Mouse (Mus musculus) C2C12 (cell line): ENCODE measurements around the gene Dazap1. TPM values are rescaled to one million over a fixed set of nuclear protein-coding genes. Genes with fewer than 3 reads are reported as not detected.

Experiments used
- H3K27me3 ChIP-seq: one replicate; pipeline ENCODE4 v1.6.1; 2011; ENCODE audit not compliant: control insufficient read depth, insufficient read depth, insufficient read length
- H3K36me3 ChIP-seq: one replicate; pipeline ENCODE4 v1.6.1; 2011; ENCODE audit not compliant: control insufficient read depth, insufficient read depth
- H3K4me3 ChIP-seq: one replicate; pipeline ENCODE4 v1.5.1; 2011; ENCODE audit warnings: mild to moderate bottlenecking, control low read depth; ENCODE audit not compliant: poor library complexity, insufficient read depth, severe bottlenecking
- H3K79me2 ChIP-seq: one replicate; pipeline ENCODE4 v1.6.1; 2011; ENCODE audit not compliant: control insufficient read depth, insufficient read depth
- H3K79me3 ChIP-seq: one replicate; pipeline ENCODE4 v1.6.1; 2011; ENCODE audit warnings: low read depth, control low read depth
- H3ac ChIP-seq: one replicate; pipeline ENCODE3; 2011; ENCODE audit warnings: low read depth; ENCODE audit not compliant: control insufficient read depth, insufficient read length
- CEBPB ChIP-seq: IDR thresholded peaks from one replicate; pipeline ENCODE4 v1.6.1; 2011; ENCODE audit warnings: low read depth, mild to moderate bottlenecking, control low read depth, moderate library complexity
- CTCF ChIP-seq: IDR thresholded peaks from one replicate; pipeline ENCODE4 v1.5.1; 2011; ENCODE audit not compliant: control insufficient read depth, insufficient read depth, insufficient read length
- FOSL1 ChIP-seq: IDR thresholded peaks from one replicate; pipeline ENCODE4 v1.8.0; 2011; ENCODE audit warnings: mild to moderate bottlenecking, low read length; ENCODE audit not compliant: poor library complexity, insufficient read depth, severe bottlenecking
- MAX ChIP-seq: IDR thresholded peaks from one replicate; pipeline ENCODE4 v1.6.1; 2011; ENCODE audit warnings: mild to moderate bottlenecking, control low read depth
- MYOD1 ChIP-seq: IDR thresholded peaks from one replicate; pipeline ENCODE4 v1.6.1; 2011; ENCODE audit warnings: low read depth; ENCODE audit not compliant: control insufficient read depth, insufficient read length
- MYOG ChIP-seq: IDR thresholded peaks from one replicate; pipeline ENCODE4 v1.6.1; 2011; ENCODE audit not compliant: control insufficient read depth, insufficient read length; ENCODE audit errors: extremely low read depth
- USF1 ChIP-seq: IDR thresholded peaks from one replicate; pipeline ENCODE4 v1.6.1; 2011; ENCODE audit warnings: low read depth, mild to moderate bottlenecking, control low read depth, moderate library complexity
- polyA plus RNA-seq: library from polyadenylated mRNA; unstranded; fragments of >200 nt; fragmentation: generic; extraction: Trizol; gene quantifications from one replicate; pipeline ENCODE4 v1.2.1, GENCODE M21; 2012; ENCODE audit warnings: missing spikeins

Dazap1 gene
- polyA plus RNA-seq, 1 experiment = 159 TPM

DNA sequence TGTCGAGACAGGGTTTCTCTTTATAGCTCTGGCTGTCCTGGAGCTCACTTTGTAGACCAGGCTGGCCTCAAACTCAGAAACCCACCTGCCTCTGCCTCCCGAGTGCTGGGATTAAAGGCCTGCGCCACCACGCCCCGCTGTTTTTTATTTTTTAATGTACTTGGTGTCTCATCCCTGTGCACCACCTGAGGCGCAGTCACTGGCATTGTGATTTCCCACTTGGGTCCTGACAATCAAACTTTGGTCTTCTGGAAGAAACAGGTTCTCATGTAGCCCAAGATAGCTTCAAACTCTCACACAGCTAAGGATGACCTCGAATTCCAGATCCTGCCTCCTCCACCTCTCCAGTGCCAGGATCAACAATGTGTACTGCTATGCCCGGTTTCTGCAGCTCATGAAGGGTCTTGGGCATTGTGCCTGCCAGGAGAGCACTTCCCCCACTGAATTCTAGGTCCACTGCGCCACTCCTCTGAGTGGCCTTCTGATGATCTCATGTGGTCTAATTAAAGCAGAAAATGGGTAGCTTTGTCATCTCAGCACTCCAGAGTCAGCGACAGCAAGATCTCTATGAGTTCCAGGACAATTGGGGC, 1.6 kb downstream of the Dazap1 start:
- H3K4me3 ChIP-seq = no peak overlapping the region
- no peak for TF ChIP-seq USF1
- no peak for TF ChIP-seq MYOD1
- no peak for TF ChIP-seq MAX
- no peak for TF ChIP-seq CTCF
- H3K27me3 ChIP-seq = no peaks in the 10 kb centered on the region
- no peak overlapping the region for H3ac ChIP-seq
- peaks cover 53% of the 10 kb centered on the region for H3K79me2 ChIP-seq
- peaks cover 34% of the 10 kb centered on the region for H3K36me3 ChIP-seq
- H3K79me3 ChIP-seq = peaks cover 35% of the 10 kb centered on the region

DNA sequence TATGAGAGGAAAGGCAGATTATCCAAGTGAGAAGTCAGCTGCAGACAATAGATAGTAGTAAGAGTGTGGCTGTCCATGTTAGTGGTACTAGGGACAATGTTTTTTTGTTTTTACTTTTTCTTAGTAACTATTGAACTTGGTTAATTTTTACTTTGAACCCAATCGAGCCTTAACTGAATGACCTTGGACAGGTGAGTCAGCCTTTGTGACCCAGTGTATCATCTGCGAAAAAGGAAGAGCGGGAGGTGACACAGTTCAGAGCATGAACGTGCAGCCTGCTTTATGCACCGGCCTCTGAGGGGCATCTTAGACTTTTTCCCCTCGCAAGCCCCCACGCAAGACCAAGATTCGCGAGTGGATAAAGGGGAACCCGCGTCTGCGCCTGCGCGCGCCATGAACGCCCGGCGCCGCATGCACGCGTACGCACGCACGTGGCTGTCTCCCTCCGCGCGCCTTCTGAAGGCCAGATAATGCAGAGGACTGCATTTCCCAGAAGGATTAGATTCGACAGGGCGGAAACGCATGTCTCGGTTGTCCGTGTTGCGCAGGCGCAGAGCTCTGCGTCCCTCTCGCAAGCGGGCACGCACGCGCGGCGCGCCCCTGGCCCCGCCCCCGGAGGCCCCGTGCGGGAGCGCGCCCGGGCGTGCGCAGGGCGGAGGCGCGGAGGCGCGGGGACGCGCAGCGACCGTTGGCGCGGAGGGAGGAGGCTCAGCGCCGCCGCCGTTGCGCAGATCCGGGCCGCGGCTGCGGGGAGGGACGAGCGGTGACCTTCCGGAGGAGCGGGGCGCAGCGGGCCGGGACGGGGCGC, 3.3 kb downstream of the Dazap1 start:
- Histone ChIP-seq H3K79me3 (peaks cover 50% of the 10 kb centered on the region), H3K4me3 (peak overlapping the region; percentile 93), H3K36me3 (peaks cover 34% of the 10 kb centered on the region), H3K27me3 (no peaks in the 10 kb centered on the region), H3ac (peak overlapping the region; percentile 80), H3K79me2 (peaks cover 67% of the 10 kb centered on the region)
- TF ChIP-seq MAX (peak; percentile 98), USF1 (peak; percentile 76), FOSL1 (no peak)

- Histone ChIP-seq H3ac (peak overlapping the region; percentile 80), H3K79me2 (peaks cover 72% of the 10 kb centered on the region), H3K36me3 (peaks cover 38% of the 10 kb centered on the region), H3K4me3 (peak overlapping the region; percentile 93), H3K79me3 (peaks cover 56% of the 10 kb centered on the region), H3K27me3 (no peaks in the 10 kb centered on the region)
- TF ChIP-seq CEBPB (no peak), MYOG (no peak), USF1 (no peak), MAX (no peak), CTCF (no peak), MYOD1 (no peak), FOSL1 (no peak)
These were observed 3.8 kb downstream of the Dazap1 start for GRCm38 (mm10) chr10:80265149-80265486.

DNA sequence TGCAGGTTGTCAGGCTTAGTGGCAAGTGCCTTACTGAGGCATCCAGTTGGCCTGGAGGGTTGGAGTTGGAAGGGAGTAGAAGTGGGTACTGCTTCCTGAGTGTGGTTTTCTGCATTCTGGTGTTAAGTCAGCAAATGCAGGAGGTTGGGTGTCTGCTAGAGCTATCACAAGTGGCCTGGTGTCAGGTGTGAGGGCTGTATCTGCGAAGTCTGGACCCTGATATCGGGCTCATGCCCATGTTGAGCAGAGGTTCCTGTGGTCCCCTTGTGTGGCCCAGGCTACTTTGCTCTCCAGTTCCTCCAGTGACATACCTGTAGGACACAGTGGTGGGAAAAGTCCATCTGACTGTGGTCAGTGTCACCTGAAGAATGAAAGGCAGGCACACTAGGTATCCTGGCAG, 8.8 kb downstream of the Dazap1 start:
- Histone ChIP-seq H3K79me2 (peaks cover 100% of the 10 kb centered on the region), H3ac (no peak overlapping the region), H3K36me3 (peaks cover 66% of the 10 kb centered on the region), H3K4me3 (no peak overlapping the region), H3K27me3 (no peaks in the 10 kb centered on the region), H3K79me3 (peaks cover 93% of the 10 kb centered on the region)
- TF ChIP-seq FOSL1 (no peak), CEBPB (no peak), MYOD1 (no peak), CTCF (no peak), USF1 (no peak), MYOG (no peak), MAX (no peak)

DNA sequence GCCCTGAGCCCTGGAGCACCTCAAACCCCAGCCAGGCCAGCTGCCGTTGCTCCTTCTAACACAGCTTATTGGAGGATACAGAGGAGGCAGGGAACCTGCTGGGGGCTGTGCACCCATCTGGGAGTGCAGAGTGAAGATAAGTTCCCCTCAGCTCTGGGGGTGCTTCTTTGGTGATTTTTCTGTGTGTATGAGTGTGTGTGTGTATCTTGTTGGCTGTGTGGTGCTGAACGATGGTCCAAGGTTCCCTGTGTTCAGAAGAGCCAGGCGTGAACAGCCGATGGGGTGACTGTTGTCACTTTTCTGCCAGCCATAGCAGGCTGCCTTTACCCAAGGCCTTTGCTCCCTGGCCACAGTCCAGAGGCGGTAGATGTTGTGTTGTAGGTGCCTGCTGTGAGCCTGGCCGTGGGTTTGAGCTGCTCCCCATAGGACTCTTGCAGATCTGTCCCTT, 9.5 kb downstream of the Dazap1 start:
- Histone ChIP-seq H3K36me3 (peaks cover 71% of the 10 kb centered on the region), H3K27me3 (no peaks in the 10 kb centered on the region), H3ac (no peak overlapping the region), H3K4me3 (no peak overlapping the region), H3K79me2 (peaks cover 99% of the 10 kb centered on the region), H3K79me3 (peaks cover 87% of the 10 kb centered on the region)
- TF ChIP-seq USF1 (no peak), MYOD1 (no peak), CTCF (no peak), MAX (no peak), FOSL1 (no peak), CEBPB (no peak), MYOG (no peak)
